Mouse (Mus musculus): ENCODE measurements around the gene Skor1. TPM values are rescaled to one million over a fixed set of nuclear protein-coding genes. Genes with fewer than 3 reads are reported as not detected.

The Skor1 gene
- polyA plus RNA-seq, 1 experiment from 2014 or later = not detected

DNA sequence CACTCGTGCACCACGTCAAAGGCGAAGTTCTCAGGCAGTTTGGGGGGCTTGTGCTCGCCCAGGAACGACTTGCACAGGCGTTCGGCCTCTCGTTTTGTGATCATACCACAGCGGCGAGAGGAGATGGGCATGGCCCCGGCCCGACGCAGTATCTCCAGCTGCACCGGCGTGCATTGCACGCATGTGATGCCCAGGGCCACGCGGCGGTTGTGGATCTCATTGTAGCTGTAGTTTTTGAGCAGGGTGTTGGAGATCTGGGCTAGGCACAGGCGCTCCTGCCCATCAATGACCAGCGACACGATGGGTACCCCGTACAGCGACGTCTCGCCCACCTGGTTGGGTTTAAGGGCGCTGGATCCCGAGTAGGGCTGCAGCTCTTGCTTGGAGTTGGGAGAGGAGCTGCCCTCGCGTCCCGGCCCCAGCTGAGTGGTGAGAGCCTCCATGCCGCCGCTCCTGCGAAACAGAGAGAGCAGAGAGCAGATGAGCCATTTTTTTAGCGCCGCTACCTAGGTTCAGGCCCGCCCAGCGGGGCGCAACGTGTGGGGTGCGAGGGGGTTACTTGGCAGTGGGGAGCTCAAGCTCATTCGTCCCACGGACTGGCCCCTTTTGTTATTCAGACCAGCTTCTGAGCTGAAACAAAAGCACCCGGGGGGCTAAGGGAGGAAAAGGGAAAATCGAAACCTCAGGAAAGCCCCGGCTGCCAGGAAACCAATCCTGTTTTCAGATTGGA is 2.5 kb downstream of the Skor1 start:
- H3K27ac ChIP-seq (ENCODE audit: low read length) = no peak overlapping the region
- H3K9me3 ChIP-seq (ENCODE audit: control insufficient read depth, low read depth, low read length) = no peaks in the 10 kb centered on the region
- H3K4me3 ChIP-seq (ENCODE audit: low read depth, low read length) = peak overlapping the region; percentile 14; the same call in 1 of the 2 replicates
- H3K27me3 ChIP-seq (ENCODE audit: control insufficient read depth, insufficient read depth, low read length) = peaks cover 92% of the 10 kb centered on the region
- no peaks in the 10 kb centered on the region for H3K36me3 ChIP-seq (ENCODE audit: control insufficient read depth, insufficient read depth, low read length)
- H3K4me2 ChIP-seq (replicated peaks; ENCODE audit: low read depth, low read length) = peak overlapping the region; percentile 28; the same call in 1 of the 2 replicates
- no peak overlapping the region for H3K9ac ChIP-seq (replicated peaks; ENCODE audit: low read depth, low read length)
- ATAC-seq (ENCODE audit: insufficient number of reproducible peaks, insufficient read depth, low FRiP score, low read depth) = no peak
- 1% methylated on average over 46 of the region's 46 CpGs for WGBS
- peaks cover 27% of the 10 kb centered on the region; the same call in 1 of the 2 replicates for H3K4me1 ChIP-seq (ENCODE audit: control insufficient read depth, insufficient read depth, low read length)

DNA sequence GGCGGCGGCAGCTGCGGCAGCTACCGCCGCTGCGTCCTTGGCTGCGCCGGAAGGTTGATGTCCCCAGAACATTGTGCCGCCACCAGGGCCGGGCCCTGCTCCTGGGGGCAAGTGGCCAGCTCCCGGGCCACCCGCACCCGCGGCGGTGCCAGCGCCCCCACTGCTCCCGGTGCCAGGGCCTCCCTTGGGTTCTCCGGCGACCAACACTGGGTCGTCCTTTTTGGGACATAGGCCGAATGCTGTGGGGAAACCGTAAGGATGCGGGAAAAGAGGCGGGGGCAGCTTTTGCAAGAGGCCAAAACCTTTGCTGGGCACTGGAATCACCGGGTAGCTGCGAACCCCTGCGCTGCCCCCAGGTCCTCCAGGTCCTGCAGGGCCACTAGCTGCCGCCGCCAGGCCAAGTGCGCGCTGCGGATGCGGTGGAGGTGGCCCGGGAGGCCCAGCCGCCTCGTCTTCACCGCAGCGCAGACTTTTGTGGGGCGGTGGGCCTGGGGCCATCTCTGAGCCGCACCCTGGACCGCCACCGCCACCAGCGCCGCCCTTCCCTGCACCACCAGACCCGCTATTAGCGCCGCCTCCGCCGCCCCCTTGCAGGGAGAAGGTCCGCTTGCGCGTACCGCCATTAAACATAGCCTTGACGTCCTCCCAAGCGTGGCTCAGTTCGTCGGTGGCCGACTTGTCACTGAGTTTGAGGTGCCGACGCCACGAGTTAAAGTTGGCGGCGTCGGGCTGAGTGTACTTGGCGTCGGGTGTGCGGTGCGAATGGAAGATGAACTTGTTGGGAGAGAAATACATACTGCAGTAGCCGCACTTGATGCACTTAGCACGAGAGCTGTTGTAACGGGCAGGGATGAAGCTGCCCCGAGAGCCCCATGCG is 3.3 kb downstream of the Skor1 start:
- no peak for ATAC-seq (ENCODE audit: insufficient number of reproducible peaks, insufficient read depth, low FRiP score, low read depth)
- Histone ChIP-seq H3K4me1 (ENCODE audit: control insufficient read depth, insufficient read depth, low read length) (peaks cover 27% of the 10 kb centered on the region; the same call in 1 of the 2 replicates), H3K36me3 (ENCODE audit: control insufficient read depth, insufficient read depth, low read length) (no peaks in the 10 kb centered on the region), H3K4me3 (ENCODE audit: low read depth, low read length) (peak overlapping the region; percentile 15; the same call in 1 of the 2 replicates), H3K27ac (ENCODE audit: low read length) (no peak overlapping the region), H3K4me2 (replicated peaks; ENCODE audit: low read depth, low read length) (0 out of 2 replicates have a peak overlapping the region, but pooled peaks have one; percentile 5), H3K9ac (replicated peaks; ENCODE audit: low read depth, low read length) (no peak overlapping the region), H3K27me3 (ENCODE audit: control insufficient read depth, insufficient read depth, low read length) (peaks cover 89% of the 10 kb centered on the region), H3K9me3 (ENCODE audit: control insufficient read depth, low read depth, low read length) (no peaks in the 10 kb centered on the region)
- 1% methylated on average over 67 of the region's 73 CpGs for WGBS

DNA sequence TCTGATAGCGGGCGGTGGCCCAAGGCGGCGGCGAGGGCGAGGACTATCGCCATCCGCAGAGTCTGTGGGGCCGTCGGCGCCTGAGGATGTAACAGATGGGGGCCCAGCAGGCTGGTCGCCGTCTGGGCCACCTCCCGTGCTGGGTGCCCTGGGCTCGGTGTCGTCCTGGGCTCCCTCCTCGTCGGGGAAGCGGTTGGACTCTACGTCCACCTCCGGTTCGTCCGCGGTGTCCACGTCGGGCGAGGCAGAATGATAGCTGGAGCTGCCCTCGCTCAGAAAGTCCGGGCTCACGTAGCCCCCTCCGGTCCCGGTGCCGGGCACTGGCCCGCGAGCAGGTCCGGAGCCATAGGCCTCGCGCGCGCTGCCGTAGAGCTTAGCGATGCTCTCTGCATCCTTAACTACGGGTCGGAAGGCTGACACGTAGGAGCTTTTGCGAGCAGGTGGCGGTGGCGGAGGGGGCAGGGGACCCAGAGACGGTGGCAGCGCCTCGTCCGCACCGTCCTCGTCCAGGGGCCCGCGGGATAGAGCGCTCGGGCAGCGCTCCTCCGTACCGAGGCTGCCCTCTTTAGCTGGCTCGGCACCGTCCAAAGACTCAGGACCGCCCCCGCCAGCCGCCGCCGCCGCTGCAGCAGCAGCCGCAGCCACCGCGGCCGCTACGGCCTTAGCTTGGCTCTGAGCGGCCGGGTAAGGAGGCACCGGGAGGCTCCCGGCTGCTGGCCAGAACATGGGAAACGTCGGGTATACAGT is 4.1 kb downstream of the Skor1 start:
- Histone ChIP-seq H3K4me3 (ENCODE audit: low read depth, low read length) (peak overlapping the region; percentile 15; the same call in 1 of the 2 replicates), H3K27me3 (ENCODE audit: control insufficient read depth, insufficient read depth, low read length) (peaks cover 89% of the 10 kb centered on the region), H3K27ac (ENCODE audit: low read length) (no peak overlapping the region), H3K9ac (replicated peaks; ENCODE audit: low read depth, low read length) (no peak overlapping the region), H3K4me1 (ENCODE audit: control insufficient read depth, insufficient read depth, low read length) (peaks cover 27% of the 10 kb centered on the region; the same call in 1 of the 2 replicates), H3K9me3 (ENCODE audit: control insufficient read depth, low read depth, low read length) (no peaks in the 10 kb centered on the region), H3K36me3 (ENCODE audit: control insufficient read depth, insufficient read depth, low read length) (no peaks in the 10 kb centered on the region), H3K4me2 (replicated peaks; ENCODE audit: low read depth, low read length) (0 out of 2 replicates have a peak overlapping the region, but pooled peaks have one; percentile 5)
- no peak for ATAC-seq (ENCODE audit: insufficient number of reproducible peaks, insufficient read depth, low FRiP score, low read depth)
- 1% methylated on average over 80 of the region's 80 CpGs for WGBS

DNA sequence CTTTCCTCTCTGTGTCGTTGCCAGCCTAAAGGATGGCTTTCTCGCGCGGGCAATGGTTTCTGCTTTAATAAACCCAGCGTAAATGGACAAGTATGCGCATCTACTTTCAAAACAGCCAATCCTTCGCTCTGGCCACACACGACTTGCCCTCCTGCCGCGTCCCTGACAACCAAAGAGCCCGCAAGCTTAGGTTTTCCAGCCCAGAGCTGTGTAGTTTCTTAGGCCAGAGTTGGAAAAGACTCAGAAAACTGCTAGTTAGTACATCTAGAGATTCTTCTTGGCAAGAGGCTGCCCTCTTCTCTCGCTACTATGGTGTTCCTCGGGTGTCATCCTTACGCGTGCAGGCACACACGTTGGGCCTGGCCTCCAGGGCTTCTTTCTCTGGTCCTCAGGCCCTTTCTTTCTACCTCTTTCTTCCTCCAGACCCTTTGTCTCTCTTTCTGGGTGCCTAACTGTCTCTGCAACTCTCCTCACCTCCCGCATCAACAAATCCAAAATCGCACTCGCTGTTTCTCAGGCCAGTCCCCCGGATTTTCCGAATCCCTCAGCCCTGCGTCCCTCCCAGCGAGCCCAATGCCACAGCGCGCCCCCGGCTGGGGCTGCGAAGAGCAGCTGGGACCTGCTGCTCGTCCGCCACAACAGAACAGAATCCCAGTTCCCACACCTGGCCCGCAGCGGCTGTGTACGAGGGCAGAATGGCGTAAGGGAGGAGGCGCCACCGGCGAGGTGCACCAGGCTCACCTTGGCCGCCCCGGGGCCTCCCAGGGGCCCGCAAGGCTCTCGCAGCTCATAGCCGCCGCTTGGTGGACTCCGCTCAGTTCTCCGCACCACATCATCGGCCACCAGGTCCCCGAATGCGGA is 4.9 kb downstream of the Skor1 start:
- Histone ChIP-seq H3K9me3 (ENCODE audit: control insufficient read depth, low read depth, low read length) (no peaks in the 10 kb centered on the region), H3K27me3 (ENCODE audit: control insufficient read depth, insufficient read depth, low read length) (peaks cover 88% of the 10 kb centered on the region), H3K4me1 (ENCODE audit: control insufficient read depth, insufficient read depth, low read length) (peaks cover 23% of the 10 kb centered on the region; the same call in 1 of the 2 replicates), H3K9ac (replicated peaks; ENCODE audit: low read depth, low read length) (no peak overlapping the region), H3K4me2 (replicated peaks; ENCODE audit: low read depth, low read length) (no peak overlapping the region), H3K36me3 (ENCODE audit: control insufficient read depth, insufficient read depth, low read length) (no peaks in the 10 kb centered on the region), H3K27ac (ENCODE audit: low read length) (no peak overlapping the region), H3K4me3 (ENCODE audit: low read depth, low read length) (peak overlapping the region; percentile 15; the same call in 1 of the 2 replicates)
- ATAC-seq (ENCODE audit: insufficient number of reproducible peaks, insufficient read depth, low FRiP score, low read depth) = no peak
- 1% methylated on average over 43 of the region's 47 CpGs for WGBS

DNA sequence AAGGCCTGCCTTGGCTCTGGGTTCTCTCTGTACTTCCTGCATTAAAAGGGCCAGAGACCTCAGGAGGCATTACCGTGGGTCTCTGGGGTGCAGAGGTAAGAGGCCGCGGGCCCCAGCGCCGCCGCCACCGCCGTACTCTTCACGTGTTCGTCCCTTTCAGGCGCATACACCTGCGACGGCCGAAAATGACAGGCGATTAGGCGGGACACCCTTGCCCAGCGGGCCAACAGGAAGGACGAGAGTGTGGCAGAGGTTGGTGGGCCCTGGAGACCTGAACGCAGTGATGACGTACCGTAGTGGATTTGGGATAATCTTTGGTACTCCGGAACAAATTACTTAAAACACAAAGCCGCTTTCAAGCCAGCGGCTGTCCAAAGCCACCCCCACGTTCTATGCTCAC is 5.5 kb downstream of the Skor1 start:
- Histone ChIP-seq H3K9ac (replicated peaks; ENCODE audit: low read depth, low read length) (no peak overlapping the region), H3K27me3 (ENCODE audit: control insufficient read depth, insufficient read depth, low read length) (peaks cover 90% of the 10 kb centered on the region), H3K9me3 (ENCODE audit: control insufficient read depth, low read depth, low read length) (no peaks in the 10 kb centered on the region), H3K27ac (ENCODE audit: low read length) (no peak overlapping the region), H3K4me3 (ENCODE audit: low read depth, low read length) (no peak overlapping the region), H3K4me1 (ENCODE audit: control insufficient read depth, insufficient read depth, low read length) (peaks cover 20% of the 10 kb centered on the region; the same call in 1 of the 2 replicates), H3K4me2 (replicated peaks; ENCODE audit: low read depth, low read length) (no peak overlapping the region), H3K36me3 (ENCODE audit: control insufficient read depth, insufficient read depth, low read length) (no peaks in the 10 kb centered on the region)
- no peak for ATAC-seq (ENCODE audit: insufficient number of reproducible peaks, insufficient read depth, low FRiP score, low read depth)
- WGBS = 1% methylated on average over 25 of the region's 25 CpGs

DNA sequence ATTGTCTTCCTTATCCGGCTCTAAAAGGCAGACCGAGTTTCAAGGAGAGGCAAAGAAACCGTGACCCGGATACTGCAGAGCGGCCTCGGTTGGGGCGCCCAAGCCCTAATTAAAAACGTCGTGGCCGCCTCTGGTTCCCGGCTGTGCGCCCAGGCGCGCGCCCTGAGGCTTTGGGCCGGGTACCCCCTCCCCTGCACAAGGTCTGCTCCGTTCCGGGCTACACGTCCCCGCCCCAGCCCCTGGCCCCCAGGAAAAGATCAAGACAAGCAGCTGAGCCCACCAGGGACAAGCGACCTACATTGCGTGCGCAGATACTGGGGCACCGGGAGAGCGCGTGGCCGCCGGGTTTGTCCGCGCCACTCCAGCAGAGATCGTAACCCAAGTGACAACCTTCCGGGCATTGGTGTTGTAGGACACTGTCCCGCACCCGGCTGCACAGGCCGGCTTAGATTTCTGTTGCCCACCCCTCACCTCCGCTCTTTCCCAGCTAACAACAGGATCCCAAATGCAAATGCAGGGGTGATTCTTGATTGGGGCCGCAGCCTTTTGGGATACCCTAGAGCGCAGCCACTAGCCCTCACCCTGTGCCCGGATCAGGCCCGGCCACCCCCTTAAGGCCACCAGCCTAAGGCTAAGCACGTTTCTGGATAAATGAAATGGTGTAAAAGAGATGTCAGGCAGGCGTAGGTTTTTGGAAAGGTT is 6.3 kb downstream of the Skor1 start:
- H3K4me3 ChIP-seq (ENCODE audit: low read depth, low read length) = no peak overlapping the region
- H3K4me1 ChIP-seq (ENCODE audit: control insufficient read depth, insufficient read depth, low read length) = peaks cover 20% of the 10 kb centered on the region; the same call in 1 of the 2 replicates
- H3K4me2 ChIP-seq (replicated peaks; ENCODE audit: low read depth, low read length) = no peak overlapping the region
- peaks cover 92% of the 10 kb centered on the region for H3K27me3 ChIP-seq (ENCODE audit: control insufficient read depth, insufficient read depth, low read length)
- H3K9ac ChIP-seq (replicated peaks; ENCODE audit: low read depth, low read length) = no peak overlapping the region
- 1% methylated on average over 42 of the region's 42 CpGs for WGBS
- H3K27ac ChIP-seq (ENCODE audit: low read length) = no peak overlapping the region
- no peaks in the 10 kb centered on the region for H3K36me3 ChIP-seq (ENCODE audit: control insufficient read depth, insufficient read depth, low read length)
- H3K9me3 ChIP-seq (ENCODE audit: control insufficient read depth, low read depth, low read length) = no peaks in the 10 kb centered on the region
- ATAC-seq (ENCODE audit: insufficient number of reproducible peaks, insufficient read depth, low FRiP score, low read depth) = no peak

DNA sequence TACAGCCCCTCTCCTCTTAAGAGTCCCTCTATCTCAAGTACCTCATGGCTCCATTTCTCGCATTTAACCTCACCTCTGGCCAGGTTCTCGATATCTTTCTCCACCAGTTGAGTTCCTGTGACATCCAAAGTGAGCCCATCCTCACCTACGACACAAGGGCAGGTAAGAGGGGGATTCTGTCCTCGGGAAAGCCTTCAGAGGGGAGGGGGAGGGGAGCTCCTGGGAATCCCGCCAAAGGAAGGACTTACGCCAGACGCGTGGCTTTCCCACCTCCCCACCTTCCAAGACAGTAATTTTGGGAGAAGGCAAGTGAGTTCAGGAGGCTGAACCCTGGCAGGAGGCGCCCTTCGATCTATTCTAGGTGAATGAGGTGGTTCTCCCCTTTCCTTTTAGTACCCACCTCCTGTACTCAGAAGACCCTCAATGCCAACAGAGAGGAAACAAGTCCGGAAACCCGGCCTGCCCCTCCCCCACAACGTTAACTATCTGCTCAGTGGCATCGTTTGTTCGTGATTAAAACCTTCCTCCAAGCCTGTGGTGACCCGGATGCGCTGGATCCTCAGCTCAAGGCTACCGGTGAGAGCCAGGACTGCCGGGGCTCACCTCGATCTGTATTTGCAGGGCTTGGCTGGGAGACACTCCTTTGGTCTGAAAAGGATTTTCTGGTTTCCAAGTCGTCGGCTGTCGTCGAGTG is 7.0 kb downstream of the Skor1 start:
- Histone ChIP-seq H3K4me2 (replicated peaks; ENCODE audit: low read depth, low read length) (no peak overlapping the region), H3K9me3 (ENCODE audit: control insufficient read depth, low read depth, low read length) (no peaks in the 10 kb centered on the region), H3K27me3 (ENCODE audit: control insufficient read depth, insufficient read depth, low read length) (peaks cover 92% of the 10 kb centered on the region), H3K36me3 (ENCODE audit: control insufficient read depth, insufficient read depth, low read length) (no peaks in the 10 kb centered on the region), H3K27ac (ENCODE audit: low read length) (no peak overlapping the region), H3K4me3 (ENCODE audit: low read depth, low read length) (no peak overlapping the region), H3K4me1 (ENCODE audit: control insufficient read depth, insufficient read depth, low read length) (peaks cover 16% of the 10 kb centered on the region; the same call in 1 of the 2 replicates), H3K9ac (replicated peaks; ENCODE audit: low read depth, low read length) (no peak overlapping the region)
- WGBS = 3% methylated on average over 24 of the region's 24 CpGs
- ATAC-seq (ENCODE audit: insufficient number of reproducible peaks, insufficient read depth, low FRiP score, low read depth) = no peak
